Mouse (Mus musculus) left cerebral cortex, postnatal 10 days (tissue): ENCODE data around the gene Mmp14. TPM values are rescaled to one million over a fixed set of nuclear protein-coding genes. Genes with fewer than 3 reads are reported as not detected.

Source experiments
- DNase-seq, 2 experiments: peaks; one replicate each; pipeline ENCODE4 v3.0.0; 2021 to 2022; ENCODE audit warnings: low spot score in 2 of 2, mixed read lengths in 1 of 2; ENCODE audit errors: extremely low spot score in 1 of 2
- intact Hi-C: fragments of 180-260 bp; cut with DNase I; formaldehyde crosslinking; loops from one replicate; pipeline ENCODE4 v1.15.1; 2025
- total RNA-seq, 2 experiments: library from RNA; stranded (reverse); gene quantifications; 2 replicates each; pipeline ENCODE4 v1.2.3; 2021

The Mmp14 gene
- total RNA-seq, 2 experiments from 2014 or later = 28.4 to 35.9 TPM

DNA sequence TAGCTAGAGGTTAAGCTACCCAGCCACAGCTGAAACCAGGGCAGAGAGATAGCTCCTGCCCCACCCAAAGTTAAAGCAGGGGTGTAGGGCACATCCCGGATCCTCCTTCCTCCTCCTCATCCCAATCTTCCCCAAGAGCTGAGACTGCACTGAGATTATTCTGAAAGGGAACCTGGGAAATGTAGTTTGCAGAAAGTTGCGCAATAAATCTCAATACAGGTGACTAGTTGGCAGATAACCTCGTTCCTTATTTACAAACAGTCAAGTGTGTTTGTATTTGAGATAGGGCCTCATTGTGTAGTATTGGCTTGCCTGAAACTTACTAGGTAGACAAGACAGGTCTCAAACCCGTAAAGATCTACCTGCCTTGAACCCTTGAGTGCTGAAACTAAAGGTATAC is 30.7 kb downstream of the Mmp14 start:
- intact Hi-C loops = no loop called here
- DNase-seq = no peak

GRCm38 (mm10) chr14:54463108-54463958 is 31.9 kb downstream of the Mmp14 start:
- DNase-seq = no peak
- intact Hi-C loops = no loop called here

DNA sequence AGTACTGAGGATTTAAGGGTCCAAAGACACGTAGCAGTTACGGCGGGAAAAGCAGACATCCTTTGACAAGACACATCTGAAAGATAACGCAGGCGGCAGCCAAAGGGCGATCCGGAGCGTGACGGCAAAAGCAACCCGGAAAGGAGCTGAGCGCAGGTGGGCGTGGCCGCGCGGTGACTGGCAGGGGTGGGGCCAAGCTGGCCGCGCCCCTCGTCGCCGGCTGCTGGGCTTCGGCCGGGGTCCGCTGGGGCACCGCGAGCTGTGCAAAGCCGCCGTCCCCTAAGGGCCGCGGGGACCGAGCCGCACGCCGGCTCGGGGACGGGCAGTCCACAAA is 32.5 kb downstream of the Mmp14 start, which contains the start of gene Lrp10:
Lrp10 (plus strand) TSS at position 179 of the 334 bp plus-strand sequence.
- intact Hi-C loops = no loop called here

DNA sequence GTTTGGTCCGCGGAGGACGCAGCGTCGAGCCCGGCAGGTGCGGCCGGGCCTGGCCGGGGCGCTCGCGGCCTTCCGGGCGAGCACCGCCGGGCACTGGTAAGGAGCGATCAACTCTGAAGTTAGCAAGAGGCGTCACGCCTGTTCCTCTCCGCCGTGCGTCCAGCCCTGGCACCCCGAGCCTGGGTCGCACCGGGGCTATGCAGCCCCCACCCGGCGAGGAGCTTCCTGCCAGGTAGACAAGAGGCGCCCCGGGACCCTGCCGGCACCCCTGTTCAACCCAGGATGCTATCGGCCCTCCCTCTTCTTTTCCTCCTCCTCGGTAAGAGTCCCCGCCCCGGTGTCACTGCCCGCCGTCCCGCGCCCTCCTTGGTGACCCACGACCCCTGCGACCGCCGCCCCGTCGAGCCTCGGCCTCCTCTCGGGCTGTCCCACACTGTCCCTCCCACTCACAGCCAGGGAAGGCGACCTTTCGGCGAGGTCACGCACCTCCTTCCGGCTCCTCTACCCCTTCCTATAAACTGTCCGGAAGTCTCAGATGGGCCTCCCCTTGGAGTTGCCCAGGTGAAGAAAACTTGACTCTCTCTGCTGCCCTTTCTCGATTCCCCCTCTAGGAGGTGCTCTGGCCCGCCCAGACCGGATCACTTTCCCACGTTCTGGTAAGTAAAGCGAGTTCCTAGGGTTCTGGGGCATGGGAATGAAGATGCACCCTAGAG is 33.0 kb downstream of the Mmp14 start:
- peak in 1 of 2 experiments; percentile 74 for DNase-seq
- intact Hi-C loops = no loop called here

More for the DNA sequence above, 32.5 kb downstream of the Mmp14 start, which contains the start of gene Lrp10:
- DNase-seq = peak; percentile 79 to 92

- DNase-seq = no peak
- intact Hi-C loops = no loop called here
Measured at GRCm38 (mm10) chr14:54471467-54471866, 40.1 kb downstream of the Mmp14 start.

GRCm38 (mm10) chr14:54472671-54473070 is 41.3 kb downstream of the Mmp14 start:
- intact Hi-C loops = no loop called here
- peak in 1 of 2 experiments; percentile 58 for DNase-seq

GRCm38 (mm10) chr14:54474744-54475143 is 43.3 kb downstream of the Mmp14 start:
- DNase-seq = no peak
- intact Hi-C loops = no loop called here

- intact Hi-C loops = no loop called here
- DNase-seq = peak; percentile 68 to 71
Measured at GRCm38 (mm10) chr14:54475941-54476844, 44.8 kb downstream of the Mmp14 start, which contains the start of gene Rem2. Gene Rem2, plus strand, starts transcription at chr14:54476100.

GRCm38 (mm10) chr14:54477172-54477909 is 45.9 kb downstream of the Mmp14 start:
- intact Hi-C loops = no loop called here
- DNase-seq = no peak

DNA sequence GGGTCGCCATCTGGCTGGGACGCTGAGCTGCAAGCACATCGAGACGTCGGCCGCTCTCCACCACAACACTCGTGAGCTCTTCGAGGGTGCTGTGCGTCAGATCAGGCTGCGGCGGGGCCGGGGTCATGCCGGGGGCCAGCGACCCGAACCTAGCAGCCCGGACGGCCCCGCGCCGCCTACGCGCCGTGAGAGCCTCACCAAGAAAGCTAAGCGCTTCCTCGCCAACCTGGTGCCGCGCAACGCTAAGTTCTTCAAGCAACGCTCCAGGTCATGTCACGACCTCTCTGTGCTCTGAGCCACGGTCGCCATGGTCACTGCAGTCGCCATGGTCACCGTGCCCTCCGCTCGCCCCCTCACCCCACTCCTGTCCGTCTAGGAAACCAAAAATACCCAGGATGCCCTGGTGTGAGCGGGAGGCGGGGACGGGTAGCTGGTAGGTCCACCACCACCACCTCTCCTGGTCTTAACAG is 48.1 kb downstream of the Mmp14 start:
- intact Hi-C loops = no loop called here
- peak in 1 of 2 experiments; percentile 63 for DNase-seq

- no peak for DNase-seq
- intact Hi-C loops = no loop called here
Measured at GRCm38 (mm10) chr14:54480673-54481072, 49.3 kb downstream of the Mmp14 start.

GRCm38 (mm10) chr14:54481402-54481801 is 50.0 kb downstream of the Mmp14 start:
- intact Hi-C loops = no loop called here
- no peak for DNase-seq

- intact Hi-C loops = no loop called here
- DNase-seq = peak in 1 of 2 experiments; percentile 53
Measured at GRCm38 (mm10) chr14:54482498-54482897, 51.1 kb downstream of the Mmp14 start.

DNA sequence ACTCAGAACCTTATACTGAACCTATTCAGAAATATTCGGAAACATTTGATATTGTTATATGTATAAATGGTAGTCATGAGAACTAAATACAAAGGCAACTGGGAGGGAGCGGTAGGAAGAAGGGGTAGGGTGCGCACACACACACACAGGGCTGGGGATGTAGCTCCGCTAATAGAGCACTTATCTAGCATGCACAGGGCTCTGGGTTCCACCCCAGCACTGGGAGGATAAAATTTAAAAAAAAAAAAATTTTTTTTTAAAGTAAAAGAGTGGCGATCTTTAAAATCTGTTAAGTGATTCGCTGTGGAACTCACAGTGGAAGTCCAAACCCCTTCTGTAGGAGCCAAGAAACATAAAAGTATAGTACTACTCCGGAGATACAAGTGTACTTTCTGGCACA is 54.5 kb downstream of the Mmp14 start:
- DNase-seq = no peak
- intact Hi-C loops = no loop called here

- intact Hi-C loops = no loop called here
Measured at GRCm38 (mm10) chr14:54487732-54488131, 56.3 kb downstream of the Mmp14 start.

DNA sequence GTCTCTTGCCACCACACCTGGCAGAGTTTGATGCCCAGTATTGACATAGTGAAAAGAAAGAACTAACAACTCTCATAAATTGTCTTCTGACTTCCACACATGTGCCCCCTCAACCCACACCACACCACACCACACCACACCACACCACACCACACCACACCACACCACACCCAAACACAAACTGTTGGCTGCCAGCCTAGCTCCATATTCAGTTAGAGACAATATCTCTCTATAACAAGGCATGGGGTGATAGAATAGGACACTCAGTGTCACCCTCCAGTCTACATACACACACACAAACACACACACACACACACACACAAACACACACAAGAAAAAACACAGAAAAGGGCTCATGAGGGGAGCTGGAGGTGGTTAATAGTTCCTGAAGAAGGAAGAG is 56.9 kb downstream of the Mmp14 start:
- DNase-seq = no peak
- intact Hi-C loops = no loop called here

More at GRCm38 (mm10) chr14:54487732-54488131, 56.3 kb downstream of the Mmp14 start:
- DNase-seq = no peak

DNA sequence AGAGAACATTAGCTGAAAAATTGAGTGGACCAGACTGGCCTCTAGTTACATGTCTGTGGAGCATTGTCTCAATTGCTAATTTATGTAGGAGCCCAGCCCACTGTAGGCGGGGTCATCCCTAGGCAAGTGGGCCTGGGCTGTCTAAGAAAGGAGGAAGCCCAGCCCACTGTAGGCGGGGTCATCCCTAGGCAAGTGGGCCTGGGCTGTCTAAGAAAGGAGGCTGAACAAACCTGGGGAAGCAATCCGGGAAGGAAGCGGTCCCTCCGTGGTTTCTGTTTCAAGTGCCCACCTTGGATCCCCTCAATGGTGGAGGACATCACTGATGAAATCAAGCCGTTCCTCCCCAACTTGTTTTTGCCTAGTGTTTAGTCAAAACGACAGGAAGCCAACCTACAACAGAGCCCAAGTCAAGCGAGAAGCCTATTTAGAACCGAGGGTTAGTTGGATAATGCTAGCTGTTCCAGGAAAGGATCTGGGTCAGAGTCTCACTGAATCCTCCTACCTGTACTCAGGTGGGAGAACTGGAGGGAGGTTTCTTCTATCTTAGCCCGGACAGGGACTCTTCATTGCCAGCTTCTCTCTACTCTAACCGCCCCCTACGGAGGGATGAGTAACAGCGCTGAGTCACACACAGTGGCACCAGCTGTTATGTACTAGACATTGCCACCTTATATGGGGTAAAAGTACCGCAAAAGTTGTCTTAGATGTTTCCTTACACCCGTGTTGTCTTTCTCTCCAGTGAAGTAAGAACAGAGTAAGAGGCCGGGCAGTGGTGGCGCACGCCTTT is 61.1 kb downstream of the Mmp14 start:
- intact Hi-C loops = no loop called here
- DNase-seq = no peak
